Mouse (Mus musculus) bone marrow, adult 2 months (tissue): ENCODE measurements around the gene Aurkb.

Experiments used
- CTCF ChIP-seq: fragments of 200-500 bp; IDR thresholded peaks from 2 replicates; pipeline ENCODE4 v1.5.1; 2011; ENCODE audit warnings: low read length, control low read depth; ENCODE audit not compliant: control insufficient read depth, insufficient read depth
- POLR2A ChIP-seq: fragments of 200-500 bp; IDR thresholded peaks from 2 replicates; pipeline ENCODE4 v1.6.1; 2011; ENCODE audit warnings: low read depth, mild to moderate bottlenecking, control low read depth, low read length, borderline replicate concordance; ENCODE audit not compliant: control insufficient read depth

DNA sequence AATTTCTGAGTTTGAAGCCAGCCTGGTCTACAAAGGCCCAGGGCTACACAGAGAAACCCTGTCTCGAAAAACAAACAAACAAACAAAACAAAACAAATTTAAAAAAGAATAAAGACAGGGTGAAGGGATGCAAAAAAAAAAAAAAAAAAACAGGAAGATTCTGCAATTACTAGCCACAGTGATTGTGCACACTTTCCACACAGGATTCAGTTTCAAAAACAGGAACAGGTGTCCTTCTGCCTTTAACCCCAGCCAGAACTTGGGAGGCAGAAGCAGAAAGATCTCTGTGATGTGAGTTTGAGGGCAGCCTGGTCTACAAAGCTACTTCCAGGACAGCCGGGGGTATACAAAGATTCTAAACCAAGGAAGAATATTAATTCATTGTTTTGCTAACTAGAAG lies 12.8 kb downstream of the Aurkb start:
- TF ChIP-seq CTCF (no peak), POLR2A (no peak)
